Mouse (Mus musculus) heart, postnatal 4 days (tissue): ENCODE data around the gene Siglece. TPM values are rescaled to one million over a fixed set of nuclear protein-coding genes. Genes with fewer than 3 reads are reported as not detected.
"Not testable (repeated sequence)": the region's sequence is repeated elsewhere in the genome, so short reads cannot be mapped to it uniquely, and the experiment has no call there.

ENCODE experiments used
- DNase-seq: peaks from one replicate; pipeline ENCODE4 v3.0.0; 2021
- total RNA-seq, 2 experiments: library from RNA; stranded (reverse); gene quantifications; 2 replicates each; pipeline ENCODE4 v1.2.3; 2021

Siglece gene
- total RNA-seq: under 1 TPM; 0.34 to 0.48 TPM

GRCm38 (mm10) chr7:43660002-43660401, at the start of gene Siglece:
TSS of gene Siglece (minus strand) at chr7:43660161.
- no peak for DNase-seq

DNA sequence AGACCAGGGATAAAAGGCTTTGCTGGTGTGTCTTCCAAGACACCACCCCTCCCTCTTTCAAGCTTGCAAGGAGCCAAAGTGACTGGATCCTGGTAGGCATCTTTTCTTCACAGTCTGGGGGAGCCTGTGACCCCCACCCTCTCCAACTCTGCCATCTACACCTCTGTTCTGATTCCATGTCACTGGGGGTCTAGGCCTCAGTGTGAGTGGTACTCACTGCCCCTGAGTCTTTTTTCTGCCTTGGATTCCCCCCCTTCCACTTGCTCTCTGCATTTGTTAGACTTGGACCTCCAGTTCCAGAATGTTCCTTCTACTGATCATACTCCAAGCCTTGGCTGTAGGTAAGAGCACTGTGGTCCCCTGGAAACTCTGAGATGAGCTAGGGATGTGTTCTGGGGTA, 30.2 kb upstream of the Siglece start, which contains the start of gene Klk14:
Klk14 (plus strand) TSS at position 301 of the 400 bp plus-strand sequence.
- no peak for DNase-seq

DNA sequence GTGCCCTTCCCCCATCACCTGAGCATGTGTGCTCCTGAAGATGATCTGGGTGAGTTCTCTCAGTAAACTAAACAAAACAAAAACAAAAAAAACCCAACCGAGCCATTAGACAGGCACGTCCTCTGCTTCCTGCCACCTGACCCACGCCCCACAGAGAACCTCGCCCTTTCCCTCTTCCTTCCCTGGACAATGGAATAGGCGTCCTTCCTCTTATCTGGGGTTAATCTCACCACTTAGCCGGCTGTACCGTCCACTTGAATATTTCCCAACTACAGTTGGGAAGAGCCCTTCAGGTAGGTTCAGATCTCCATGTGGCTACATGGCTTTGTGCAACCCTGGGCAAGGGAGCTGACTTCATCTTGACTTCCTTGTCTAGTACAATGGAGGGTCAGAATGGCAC, 25.1 kb upstream of the Siglece start:
- no peak for DNase-seq

DNA sequence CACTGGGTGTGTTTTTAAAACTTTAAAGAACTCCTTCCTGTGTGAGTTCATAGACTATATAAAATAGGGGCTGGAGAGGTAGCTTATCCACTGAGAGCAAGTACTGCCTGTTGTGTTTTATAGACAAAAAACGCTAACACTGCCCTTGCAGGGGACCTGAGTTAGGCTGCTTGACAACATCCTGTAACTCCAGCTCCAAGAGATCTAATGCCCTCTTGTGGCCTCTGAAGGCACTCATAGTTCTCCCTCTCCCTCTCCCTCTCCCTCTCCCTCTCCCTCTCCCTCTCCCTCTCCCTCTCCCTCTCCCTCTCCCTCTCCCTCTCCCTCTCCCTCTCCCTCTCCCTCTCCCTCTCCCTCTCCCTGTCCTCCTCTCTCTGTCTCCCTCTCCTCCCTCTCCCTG, 22.6 kb upstream of the Siglece start:
- not testable (repeated sequence) for DNase-seq

- peak; percentile 78 for DNase-seq
Observed at GRCm38 (mm10) chr7:43680960-43681359, 21.0 kb upstream of the Siglece start.

- DNase-seq: peak; percentile 60
Observed at GRCm38 (mm10) chr7:43678517-43678916, 18.6 kb upstream of the Siglece start.

DNA sequence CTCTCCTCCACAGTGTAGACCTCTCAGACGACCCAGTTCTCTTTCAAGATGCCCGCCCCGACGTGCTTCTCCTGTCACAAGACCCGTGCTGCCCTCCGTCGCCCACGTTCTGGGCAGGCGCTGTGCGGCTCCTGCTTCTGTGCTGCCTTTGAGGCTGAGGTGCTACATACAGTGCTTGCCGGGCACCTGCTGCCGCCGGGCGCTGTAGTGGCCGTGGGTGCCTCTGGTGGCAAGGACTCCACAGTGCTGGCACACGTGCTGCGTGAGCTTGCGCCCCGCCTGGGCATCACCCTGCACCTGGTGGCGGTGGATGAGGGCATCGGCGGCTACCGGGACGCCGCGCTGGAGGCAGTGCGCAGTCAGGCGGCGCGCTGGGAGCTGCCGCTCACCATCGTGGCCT, 15.1 kb upstream of the Siglece start:
- DNase-seq: no peak

DNA sequence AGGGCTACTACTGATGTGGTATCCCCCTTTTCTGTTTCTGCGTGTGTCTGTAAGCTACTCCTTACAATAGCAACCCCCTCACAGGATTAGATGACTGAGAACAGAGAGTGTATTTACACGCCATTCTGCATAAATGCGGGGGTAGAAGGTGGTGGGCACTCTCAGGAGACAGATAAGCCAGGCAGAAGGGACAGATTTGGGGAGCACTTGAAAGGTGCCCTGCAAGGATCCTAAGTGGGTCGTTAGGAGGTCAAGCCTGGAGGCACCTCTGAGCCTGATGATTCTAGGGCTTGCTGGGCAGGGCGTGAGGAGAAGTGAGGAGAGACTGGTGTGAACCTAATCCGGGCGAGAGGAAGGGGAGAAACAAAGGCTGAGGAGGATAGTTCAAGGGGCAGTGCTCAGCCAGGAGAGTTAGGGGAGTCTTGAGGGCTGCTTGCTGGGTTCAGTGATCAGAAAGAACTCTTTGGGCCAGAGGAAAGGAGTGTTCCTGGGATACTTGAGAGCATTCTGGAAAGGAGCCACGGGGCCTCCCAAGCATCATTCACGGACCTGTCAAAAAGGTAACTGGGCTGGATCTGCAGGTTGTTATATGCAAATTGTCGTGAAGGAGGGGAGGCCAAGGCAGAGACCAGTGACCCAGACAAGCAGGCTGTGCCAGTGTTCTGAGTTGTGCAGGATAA, 12.8 kb upstream of the Siglece start:
- no peak for DNase-seq

DNA sequence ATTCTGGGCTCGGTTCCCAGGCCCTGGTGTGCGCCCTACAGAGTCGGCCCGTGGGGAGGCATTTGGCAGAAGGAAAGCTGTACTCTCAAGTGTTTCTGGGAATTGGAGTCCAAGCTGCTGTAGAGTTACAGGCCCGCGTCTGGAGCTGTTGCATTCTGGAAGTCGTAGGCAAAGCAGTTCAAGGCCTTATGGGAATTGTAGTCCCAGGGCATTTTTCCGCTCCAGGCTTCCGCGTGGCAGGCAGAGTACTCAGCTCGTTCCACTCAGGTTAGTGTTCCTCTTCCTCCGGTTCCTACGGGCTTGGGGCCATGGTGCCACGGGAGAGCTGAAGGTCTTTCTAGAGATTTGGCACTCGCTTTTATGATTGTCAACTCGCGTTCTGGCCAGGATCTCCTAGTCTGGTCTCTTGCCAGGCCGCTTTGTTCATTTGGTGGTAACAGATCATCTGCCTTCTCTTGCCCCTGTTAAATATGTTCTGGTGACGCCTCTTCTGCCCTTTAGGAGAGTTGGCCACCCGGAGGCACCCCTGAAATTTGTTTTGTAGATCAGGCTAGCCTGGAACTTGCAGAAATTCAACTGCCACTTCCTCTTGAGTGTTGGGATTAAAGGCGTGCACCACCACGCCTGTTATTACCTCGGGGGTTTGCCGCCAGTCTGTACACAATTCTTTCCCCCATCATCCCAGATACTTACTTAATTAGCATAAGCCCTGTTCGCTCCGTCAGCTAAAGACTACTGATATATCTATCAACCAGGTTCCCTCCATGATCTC, 12.0 kb upstream of the Siglece start, which contains the start of gene Ctu1:
Ctu1 (plus strand) TSS at position 208 of the 772 bp plus-strand sequence.
- DNase-seq: peak; percentile 92

- no peak for DNase-seq
Observed at GRCm38 (mm10) chr7:43671064-43671808, 11.3 kb upstream of the Siglece start.

DNA sequence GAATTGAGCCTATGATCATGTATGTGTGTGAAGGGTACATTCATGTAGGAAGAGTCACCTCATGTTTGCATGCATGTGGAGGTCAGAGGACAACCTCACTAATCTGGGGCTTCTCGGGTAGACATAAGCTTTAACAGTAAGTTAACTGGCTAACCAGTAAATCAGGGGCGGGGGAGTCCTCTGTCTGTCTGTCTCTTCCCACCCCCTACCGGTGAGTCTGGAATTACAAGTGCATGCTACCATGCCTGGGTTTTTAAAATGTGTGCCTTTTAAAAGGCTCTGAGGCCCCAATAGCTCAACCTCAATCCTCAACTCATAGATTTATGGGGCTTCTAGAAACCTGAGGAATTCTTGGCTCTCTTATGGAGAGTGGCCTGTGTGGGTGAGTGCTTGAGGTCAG, 8.6 kb upstream of the Siglece start:
- no peak for DNase-seq

- not testable (repeated sequence) for DNase-seq
Observed at GRCm38 (mm10) chr7:43667221-43667620, 7.3 kb upstream of the Siglece start.

- no peak for DNase-seq
Observed at GRCm38 (mm10) chr7:43662804-43663203, 2.8 kb upstream of the Siglece start.

GRCm38 (mm10) chr7:43656232-43656631, 3.7 kb downstream of the Siglece start:
- no peak for DNase-seq

DNA sequence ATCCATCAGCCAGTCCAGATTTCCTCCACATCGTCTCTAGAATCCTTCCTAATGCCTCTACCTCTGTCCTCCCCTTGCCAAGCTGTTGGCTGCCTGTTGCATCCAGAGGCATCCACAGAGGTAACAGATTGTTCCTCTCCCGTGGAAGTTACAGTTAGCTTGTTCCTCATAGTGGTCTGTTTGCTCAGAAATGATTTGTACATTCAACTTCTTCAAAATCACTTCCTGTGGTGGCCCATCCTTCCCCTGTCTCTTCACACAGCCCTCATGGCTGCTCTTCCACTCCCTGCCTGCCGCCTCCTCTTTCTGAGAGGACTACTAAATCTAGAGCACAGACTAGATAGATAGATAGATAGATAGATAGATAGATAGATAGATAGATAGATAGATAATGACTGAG, 5.4 kb downstream of the Siglece start:
- DNase-seq: no peak

DNA sequence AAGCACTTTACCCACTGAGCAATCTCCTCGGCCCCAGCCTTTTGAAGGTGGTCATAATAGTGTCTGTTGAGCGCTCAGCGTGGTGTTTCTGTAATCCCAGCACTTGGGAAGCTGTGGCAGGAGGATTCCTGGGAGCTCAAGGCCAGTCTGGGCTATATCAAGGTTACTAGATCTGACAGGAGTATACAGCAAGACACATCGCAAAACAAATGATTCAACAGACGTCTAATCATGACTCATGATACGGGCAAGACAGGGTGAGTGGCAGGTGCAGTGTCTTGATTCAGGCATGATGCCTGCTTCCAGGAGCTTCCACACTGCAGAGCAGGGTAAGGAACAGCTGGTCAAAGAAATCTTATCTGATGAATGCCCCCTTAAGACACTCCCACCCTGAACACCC, 7.3 kb downstream of the Siglece start:
- no peak for DNase-seq

DNA sequence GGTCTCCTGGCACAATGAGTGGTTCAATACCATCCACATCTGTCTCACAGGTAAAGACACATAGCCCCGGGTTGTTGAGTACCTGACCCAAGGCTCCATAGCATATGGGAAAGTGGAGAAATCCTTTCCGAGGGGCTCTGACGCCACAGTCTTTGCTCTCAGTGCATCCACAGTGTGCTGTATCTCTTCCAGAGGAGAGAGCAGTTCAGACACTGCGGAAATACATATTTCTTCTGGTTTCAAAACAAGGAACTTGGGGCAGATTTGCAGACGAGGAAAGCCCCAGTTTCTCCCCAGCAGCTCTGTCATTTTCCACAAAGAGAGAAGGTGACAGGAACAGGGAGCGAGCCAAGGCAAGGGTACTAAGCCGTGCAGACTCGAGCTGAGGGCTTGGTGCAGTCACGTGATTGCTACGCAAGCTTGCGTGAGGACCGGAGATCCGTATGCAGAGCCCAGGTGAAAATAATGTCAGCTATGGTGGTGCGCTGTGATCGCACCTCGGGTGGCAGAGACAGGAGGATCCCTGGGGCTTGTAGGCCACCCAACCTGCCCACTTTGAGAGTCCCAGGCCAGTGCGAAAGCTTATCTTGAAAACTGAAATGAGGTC, 16.8 kb downstream of the Siglece start:
- DNase-seq: no peak

DNA sequence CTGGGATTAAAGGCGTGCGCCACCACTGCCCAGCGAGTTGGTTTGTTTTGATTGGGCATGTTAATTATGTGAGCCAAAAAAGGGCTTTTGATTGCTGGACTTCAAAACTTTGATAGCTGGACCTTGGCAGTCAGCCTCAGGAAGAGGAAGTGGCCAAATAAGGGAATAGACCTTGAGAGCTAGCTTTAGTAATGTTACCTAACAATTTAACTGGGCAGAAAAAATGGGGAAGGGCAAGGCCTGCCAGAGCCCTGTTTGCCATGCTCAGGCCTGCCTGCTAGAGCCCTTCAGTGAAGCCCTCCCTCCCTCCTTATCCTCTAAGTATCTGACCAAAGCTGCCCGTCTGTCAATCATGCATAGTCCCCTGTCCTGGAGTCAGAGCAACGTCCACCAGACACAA, 17.4 kb downstream of the Siglece start:
- DNase-seq: no peak

DNA sequence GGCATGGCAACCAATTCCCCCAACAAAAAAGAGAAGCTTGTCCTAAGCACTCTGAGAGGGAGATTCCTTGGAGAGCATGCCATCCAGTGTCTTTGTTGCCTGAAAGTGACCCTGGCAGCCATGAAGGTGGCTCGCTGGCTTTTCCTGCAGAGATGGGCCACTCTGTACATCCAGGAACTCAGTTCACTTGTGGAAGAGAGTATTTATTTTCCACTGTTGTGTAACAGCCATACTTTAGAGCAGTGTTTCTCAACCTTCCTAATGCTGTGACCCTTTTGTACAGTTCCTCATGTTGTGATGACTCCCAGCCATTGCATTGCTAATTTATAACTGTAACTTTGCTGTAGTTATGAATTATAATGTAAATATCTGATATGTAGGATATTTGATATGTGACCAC, 22.8 kb downstream of the Siglece start:
- no peak for DNase-seq

- DNase-seq: no peak
Observed at GRCm38 (mm10) chr7:43636194-43636593, 23.8 kb downstream of the Siglece start.

DNA sequence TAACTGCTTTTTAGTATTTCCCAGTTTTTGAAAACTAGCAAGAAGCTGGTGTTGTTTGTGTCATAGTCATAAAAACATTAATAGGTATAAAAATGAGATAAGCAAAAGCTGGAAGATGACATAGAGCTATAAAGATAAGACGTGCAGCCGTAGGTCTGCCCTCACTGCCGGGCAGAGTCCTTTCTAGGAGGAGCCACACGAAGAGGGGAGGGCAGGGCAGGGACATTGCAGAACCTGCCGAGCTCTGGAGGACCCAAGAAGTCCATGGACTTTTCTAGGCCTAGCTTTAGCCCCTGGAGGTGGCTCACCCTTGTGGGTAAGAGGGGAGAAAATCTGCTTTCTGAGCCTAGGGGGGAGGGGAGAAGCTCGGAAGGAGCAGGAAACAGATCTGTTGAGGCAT, 25.5 kb downstream of the Siglece start, which contains the start of gene Ceacam18:
Ceacam18 (plus strand) TSS at position 208 of the 400 bp plus-strand sequence.
- no peak for DNase-seq

GRCm38 (mm10) chr7:43633940-43634339, 26.0 kb downstream of the Siglece start:
- no peak for DNase-seq
